Mouse (Mus musculus) adrenal gland, adult (tissue): Measurements from ENCODE around the gene Srp14.

ENCODE experiments used
- DNase-seq, 2 experiments: peaks; one replicate each; pipeline ENCODE4 v3.0.0; 2022 to 2023; ENCODE audit warnings: low spot score in 1 of 2; ENCODE audit not compliant: inconsistent age in 2 of 2

Srp14 gene

DNA sequence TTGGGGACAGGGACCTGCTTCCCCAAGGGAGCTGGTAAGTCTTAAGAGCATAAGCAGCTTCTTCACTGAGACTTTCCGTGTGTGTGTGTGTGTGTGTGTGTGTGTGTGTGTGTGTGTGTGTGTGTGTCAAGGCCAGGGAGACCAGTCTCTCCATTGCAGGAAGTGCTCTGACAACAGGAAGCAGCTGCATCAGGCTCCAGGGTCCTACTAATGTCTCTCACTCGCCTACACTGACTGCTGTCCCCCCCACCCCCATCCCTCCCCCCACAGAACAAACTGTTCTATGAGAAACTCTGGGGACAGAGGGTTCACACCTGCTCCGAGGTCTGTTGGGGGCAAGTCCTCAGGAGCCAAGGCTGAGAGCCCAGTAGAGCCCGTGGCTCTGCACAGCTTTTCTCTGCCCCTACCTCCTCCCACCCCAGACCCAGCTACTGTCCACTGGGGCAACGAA is 11.8 kb upstream of the Srp14 start:
- peak; percentile 58 to 76 for DNase-seq

DNA sequence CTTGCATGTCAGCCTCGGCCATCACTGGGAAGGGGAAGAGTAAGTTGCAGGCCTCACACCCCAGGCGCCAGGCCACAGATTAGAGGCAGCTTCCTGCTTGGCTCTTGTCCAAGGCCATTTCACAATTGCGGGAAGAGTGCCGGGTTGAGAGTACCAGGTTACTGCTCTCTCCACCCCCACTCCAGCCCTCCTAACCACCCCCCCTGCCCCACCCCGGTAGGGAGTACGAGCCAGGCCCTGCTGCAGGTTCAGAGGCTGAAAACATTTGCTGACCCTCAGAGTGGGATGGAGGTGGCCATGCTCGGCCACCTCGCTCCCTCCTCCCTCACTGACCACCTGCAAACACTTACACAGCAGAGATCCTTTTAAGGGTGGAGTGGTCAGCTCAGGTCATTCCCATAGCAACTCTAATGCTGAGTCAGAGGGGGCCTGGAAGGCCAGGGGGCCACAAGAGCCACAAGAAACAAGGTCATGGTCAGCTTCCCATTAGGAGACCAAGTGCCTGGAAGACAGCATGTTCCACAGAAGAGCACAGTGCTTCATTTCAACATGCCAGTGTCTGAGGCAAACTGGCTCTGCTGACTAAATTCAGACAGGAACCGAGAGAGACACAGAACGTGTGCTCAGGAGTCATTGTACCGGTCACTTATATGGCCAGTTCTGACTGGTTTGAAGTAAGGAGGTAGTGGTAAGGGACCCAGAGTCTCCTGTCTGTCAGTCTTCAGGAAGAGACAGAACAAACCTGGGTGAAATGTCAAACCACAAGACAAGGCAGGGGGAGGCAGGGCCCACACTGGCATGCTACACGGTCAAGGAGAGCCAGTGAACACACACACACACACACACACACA is 11.0 kb upstream of the Srp14 start:
- DNase-seq: peak; percentile 85 to 92

DNA sequence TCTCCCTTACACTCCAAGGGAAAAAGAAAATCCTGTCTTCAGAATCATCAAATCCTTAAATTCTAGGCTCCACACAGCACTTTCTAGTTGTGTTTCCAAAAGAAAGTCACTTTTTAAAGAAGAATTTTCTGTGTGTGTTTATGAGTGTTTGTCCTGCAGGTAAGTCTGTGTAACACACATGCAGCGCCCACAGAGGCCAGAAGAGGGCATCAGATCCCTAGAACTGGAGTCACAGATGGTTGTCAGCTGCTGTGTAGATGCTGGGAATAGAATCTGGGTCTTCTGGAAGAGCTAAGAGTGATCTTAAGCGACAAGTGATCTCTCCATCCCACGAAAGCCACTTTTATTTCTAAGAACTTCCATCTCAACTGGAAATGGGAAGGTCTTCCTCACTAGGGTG is 8.3 kb upstream of the Srp14 start:
- DNase-seq: peak in 1 of 2 experiments; percentile 72

DNA sequence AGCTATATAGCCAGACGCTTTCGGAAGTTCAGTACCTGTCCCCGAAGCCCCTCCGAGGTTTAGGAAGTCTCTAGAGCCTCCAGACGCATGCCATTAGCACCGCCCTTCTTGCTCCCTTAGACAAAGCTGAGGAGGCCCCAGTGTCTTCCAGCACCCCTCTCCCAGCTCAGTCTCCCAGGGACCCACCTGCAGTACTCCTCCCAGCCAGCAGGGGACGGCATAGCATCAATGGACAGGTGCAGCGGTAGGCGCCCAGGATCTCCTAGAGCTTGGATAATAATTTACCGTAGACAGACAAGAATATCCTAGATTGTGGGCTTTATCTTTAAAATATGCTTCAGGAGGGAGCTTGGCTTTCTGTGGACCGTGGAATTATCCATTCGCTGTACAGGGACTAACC is 7.4 kb upstream of the Srp14 start:
- DNase-seq: peak; percentile 81 to 94

DNA sequence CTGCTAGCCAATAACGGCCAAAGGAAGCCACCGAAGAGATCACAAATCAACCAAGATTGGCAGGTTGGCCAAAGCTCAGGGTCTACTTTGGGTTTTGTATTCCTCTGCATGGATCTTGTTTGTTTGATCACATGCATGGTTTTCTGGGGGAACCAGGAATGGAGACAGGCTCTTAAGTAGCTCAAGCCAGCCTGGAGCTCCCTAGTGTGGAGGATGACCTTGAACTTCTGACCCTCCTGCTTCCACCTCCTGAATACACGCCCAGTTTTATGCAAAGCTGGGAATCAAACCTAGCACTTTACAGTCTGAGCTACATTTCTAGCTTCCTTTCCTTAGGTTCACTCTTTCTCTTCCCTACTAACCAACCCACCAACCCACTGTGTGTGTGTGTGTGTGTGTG is 5.9 kb upstream of the Srp14 start:
- DNase-seq: no peak

DNA sequence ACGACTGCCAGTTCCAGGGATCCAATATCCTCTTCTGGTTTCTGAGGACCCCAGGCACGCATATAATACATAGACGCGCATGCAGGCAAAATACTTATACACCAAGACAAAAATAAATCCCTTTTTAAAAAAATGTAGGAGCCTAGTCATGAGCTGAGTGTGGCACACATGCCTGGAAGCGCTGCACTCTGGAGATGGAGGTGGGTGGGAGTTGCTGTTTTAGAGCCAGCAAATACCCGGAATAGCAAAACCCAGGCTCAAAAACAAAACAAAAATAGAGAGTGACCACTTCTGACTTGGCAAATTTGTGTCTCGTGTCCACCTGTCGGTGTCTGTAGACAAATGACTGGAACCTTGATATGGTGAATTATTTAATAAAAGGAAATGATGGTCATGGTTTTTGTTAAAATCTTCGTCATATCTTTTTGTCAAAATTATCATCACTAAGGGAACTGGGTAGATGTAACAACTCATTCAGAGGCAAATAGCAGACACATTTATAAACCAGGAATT is 4.9 kb upstream of the Srp14 start:
- DNase-seq: no peak

DNA sequence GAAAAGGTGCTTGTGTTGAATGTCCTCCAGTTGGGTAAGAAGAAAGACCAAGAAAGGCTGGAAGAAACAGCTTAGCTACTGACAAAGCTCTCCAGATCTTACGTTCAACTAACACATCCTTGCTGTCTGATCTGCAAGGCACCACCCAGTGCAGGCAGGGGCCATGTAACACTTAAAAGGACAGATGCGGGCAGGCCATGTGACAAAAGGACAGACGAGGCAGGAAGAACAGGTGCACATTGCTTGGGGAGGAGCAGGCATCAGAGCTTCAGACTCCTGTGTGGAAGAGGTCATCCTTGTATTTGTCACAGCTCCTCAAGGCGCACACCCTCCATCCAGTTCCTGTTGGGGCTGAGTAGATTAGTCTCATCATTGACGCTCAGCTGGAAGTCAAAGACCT is 3.5 kb upstream of the Srp14 start:
- no peak for DNase-seq

DNA sequence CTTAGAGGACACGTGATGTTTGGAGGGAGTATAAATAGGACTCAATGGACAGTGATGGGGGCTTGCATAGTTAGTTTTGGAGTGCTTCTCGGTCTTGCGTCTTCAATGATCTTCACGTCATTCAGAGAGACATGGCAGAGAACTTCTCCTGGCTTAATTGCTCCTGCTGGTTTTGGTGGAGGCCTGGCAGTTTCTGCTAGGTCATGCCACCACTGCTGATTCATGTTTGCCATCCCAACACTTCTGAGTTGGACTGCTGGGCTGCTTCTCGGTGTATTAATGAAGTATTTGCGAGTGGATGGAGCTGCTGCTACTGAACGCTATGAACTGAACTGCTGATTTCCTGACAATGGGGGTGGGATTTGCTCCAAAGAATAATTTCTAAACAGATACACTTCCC is 1.4 kb upstream of the Srp14 start:
- DNase-seq: no peak

DNA sequence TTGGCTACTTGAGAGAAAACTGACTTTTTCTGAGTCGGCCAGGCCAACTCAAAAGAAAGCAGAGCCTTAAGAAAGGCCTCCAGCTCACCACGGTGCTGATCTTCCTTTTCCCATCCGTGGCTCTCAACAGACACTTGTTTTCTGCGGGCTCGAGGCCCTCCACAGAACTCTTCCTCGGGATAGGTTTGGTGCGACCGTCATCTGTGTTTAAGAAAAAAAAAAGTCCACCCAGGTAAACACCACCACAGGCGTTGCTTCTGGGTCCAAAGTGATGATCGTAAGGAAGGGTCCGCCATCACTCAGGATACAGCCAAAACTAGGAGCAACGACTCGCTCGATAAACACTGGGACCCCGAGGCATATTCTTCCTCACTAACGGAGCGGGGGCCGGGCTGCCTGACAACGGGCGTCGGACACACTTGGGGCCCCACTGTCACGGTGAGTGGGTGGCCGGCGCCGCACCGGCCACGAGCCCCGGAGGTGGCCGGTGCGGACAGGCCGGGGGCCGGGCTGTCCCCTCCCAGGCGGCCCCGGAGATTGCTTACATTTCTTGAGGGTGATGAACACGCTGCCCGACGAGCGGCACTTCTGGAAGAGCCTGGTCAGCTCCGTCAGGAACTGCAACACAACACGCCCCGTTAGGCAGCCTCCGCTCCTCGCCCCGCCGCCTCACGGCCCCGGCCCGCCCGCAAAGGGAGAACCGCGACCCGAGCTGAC is 520 bp downstream of the Srp14 start:
- peak in 1 of 2 experiments; percentile 53 for DNase-seq

DNA sequence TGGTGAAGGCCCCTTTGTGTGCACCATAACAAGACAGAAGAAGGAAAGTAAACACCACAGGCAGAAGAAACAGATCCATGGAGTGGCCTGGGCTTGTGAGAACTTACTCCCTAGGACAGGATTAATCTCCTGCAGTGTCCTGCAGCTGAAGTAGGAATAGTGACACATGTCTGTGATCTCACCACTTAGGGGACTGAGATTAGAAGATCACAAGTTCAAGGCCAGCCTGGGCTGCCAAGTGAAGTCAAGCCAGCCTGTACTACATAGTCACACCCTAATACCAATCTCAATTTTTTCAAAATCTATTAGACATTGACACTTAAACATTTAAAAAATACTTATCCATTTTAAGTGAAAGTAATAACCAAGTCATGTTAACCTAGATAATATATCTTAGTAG is 11.2 kb downstream of the Srp14 start:
- peak; percentile 62 to 71 for DNase-seq

DNA sequence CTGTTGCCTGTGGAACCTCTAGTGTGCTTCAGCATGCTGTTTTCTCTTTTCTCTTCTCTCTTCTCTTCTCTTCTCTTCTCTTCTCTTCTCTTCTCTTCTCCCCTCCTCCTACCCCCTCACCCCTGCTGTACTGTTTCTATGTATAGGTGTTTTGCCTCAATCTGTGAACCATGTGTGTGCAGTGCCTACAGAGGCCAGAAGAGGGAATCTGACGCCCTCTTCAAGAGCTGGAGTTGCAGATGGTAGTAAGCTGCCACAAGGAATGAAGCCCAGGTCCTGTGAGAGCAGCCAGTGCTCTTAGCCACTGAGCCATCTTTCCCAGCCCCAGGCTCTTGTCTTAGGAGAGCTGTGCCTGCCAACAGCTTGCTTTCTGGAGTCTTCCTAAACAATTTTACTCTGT is 12.9 kb downstream of the Srp14 start:
- no peak for DNase-seq

DNA sequence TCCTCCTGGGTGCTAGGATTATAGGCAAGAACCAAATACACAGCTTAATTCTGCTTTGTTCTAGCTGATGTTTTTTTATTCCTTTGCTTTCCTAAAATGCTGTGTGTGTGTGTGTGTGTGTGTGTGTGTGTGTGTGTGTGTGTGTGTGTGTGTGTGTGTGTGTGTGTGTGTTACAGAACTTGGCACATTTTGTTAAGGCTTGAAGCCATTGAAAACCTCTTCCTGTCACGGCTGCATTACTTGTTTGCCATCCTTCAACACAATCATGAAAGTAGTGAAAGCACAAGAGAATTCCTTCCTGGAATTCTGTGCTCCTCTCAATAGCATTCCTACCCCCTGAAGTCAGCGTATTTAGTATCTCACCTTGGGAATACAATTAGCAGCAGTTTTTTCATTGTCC is 13.6 kb downstream of the Srp14 start:
- no peak for DNase-seq

DNA sequence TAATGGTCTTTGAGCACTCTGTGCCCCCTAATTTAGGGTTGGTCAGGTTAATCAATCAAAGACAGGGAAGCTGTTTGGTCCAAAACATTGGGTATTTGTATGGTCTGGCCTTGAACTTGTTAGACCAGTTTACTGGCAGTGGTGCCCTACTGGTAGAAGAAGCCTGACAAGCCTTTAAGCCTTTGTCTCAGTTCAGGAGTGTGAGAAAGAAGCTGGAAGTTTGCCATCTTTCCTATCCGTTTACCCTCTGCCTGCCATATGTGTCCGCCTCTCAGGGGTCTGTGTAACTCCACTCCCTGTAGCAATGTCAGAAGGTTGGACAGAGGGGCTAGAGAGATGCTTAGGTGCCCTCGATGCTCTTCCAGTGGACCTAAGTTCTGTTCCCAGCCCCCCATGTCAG is 15.1 kb downstream of the Srp14 start:
- DNase-seq: no peak

DNA sequence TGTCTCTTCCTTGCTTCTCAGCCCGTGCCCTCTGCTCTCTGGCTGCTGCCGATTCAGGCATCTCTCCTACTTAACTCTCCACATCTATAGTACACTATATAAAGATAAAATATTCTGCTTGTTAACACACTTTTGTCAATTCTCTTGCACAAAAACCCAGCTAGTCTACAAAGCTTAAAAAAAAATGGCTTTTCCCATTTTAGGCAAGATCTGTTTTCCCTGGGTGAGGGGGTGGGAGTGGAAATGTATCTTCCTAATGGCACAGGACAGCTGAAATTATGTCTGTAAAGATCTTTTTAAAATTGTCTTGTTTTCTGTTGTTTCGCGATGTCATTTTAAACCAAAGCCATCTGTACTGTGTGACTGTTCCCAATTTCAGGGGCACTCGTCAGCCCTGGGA is 16.0 kb downstream of the Srp14 start:
- DNase-seq: no peak

DNA sequence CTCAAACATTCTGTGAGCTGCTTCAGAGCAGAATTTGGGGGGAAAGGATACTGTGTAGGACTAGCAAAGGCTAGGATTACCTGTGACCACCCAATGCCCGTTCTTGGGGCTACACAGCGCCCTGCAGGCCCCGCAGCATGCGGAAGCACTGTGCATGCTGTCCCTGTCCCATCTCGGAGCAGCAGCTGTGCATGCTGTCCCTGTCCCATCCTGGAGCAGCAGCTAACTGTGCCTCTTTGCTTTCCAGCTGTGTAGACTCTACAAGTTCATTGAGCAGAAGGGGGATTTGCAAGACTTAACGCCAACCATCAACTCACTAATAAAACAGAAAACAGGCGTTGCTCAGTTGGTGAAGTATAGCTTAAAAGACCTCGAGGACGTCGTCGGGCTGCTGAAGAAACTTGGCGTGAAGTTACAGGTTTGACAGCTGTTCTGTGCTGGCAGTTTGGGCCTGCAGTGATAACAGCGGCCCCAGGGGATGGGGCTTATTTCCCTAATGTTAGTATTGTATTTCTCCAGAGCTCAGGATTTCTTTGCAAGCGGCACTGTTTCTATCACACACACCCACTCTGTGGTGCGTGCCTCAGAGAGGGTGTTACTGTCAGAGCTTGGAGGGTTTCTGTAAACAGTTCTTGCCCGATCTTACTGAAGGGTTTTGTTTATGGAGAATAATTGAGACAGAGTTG is 17.9 kb downstream of the Srp14 start:
- DNase-seq: no peak

DNA sequence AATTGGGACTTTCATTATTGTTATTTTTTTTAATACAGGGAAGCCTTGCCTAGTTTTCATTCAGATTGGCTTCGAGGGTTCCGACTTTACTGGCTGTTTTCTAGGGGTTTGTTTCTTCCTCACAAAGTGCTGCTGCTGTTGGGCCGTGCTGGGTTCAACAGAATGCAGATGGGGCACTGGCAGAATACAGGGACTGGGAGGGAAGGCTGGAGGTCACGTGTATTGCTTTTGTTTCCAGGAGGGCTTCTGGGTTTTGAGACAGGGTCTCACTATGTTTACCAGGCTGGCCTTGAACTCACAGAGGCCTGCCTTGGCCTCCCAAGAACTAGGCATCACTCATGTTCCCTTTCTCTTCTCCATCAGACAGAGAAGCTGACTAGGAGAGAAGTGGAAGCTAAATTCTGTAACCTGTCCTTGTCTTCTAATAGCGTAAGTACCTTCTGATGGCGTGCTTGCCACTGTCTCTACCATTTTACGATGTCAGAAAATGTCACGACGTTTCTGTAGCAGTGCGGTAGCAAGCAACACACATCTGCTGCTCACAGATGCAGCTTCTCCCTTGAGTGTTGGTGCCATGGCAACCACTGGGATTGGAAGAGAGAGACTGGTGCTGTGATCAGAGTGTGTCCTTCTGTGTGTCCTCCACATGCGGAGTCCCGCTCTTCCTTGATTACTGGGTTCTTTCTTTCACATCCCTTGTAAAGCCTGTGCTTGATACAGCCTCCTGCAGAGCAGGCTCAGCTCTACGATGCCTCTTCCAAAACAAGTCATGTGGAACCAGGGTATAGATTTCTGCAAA is 21.8 kb downstream of the Srp14 start:
- DNase-seq: no peak

DNA sequence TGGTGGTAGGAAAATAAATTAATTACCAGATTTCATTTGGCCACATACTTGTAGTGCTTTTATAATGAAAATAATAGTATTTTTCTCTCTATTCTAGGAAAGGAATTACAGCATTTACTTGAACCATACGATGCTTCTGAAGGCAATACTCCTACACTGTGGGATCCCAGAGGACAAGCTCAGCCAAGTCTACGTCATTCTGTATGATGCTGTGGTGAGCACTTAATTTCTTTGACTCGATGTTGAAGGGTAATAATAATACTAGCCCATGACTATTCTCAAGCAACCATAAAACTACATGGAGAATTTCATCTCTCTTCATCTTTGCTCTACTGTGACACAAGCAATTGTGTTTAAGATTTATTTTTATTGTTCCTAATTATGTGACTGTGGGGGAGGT is 22.5 kb downstream of the Srp14 start:
- DNase-seq: no peak

DNA sequence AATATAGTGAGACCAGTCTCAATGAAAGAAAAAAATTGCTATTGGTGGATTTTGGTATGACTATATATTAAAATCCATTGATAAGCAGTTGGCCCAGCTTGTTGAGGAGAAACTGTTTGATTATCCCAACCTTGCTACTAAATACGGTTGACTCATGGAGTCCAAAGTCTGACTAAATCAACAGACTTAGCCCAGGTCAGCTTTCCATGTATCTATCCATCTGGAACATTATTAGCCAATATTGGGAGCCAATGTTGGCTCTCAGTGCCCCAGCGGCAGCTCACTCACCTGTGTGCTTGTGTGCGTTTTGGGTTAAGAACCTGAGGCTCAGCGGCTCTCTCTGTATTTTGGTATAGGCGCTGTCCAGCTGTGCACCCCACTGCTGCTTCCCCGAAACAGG is 28.5 kb downstream of the Srp14 start:
- no peak for DNase-seq

DNA sequence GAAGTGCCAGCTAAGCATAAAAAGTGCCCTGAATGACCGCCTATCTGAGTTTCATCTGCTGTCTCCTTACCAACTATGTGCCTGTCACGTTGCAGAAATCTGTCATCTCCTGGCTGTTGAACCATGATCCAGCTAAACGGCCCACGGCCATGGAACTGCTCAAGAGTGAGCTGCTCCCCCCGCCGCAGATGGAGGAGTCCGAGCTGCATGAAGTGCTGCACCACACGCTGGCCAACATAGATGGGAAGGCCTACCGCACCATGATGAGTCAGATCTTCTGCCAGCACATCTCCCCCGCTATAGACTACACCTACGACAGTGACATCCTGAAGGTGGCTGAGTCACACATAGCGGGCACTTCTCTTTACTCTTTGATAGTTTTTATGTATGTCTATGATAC is 31.3 kb downstream of the Srp14 start:
- DNase-seq: no peak

DNA sequence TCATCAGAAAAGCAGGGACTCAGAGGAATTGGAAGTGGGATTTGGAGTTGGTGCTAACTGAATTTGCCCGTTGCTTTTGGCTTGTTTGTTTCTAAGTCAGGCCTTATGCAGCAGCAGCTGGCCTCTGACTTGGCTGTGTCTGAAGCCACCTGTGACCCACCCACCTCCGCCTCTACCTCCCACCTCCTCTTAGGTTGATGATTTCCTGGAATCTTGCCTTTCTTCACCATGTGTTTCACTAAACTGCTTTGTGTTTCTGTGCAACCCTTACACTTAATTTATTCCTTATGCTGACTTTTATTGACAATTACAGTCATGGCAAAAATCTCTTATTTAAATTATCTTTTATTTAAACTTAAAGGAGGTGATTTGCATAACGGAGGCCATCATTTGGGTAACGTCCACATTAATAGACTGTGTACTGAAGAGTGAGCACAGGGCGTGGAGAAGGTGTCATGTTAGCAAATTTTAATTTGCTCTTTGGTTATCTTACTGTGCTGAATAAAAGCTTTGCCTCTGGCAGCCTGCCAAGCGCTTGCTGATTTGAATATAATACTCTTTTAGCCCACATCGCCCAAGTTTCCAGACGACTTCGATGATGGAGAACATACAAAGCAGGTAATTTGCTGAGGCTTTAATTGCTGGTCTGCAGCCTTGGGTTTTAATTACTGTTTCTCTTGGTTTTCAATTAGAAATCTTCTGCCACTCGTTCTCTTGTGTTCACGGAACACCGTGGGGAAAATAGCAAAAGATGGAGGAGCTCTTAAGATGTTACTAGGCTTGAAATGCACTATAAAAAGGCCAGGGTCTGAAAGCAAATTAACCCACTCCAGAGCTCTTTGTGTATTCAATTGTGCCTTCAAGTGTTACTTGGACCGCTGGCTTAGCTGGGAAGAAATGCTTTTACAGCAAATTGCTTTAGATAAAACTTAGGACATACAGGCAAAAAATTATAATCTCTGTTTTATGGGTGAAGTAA is 33.5 kb downstream of the Srp14 start:
- no peak for DNase-seq
